Mouse (Mus musculus) gastrocnemius, adult 18-20 months (tissue): ENCODE results near the gene Dusp11. TPM values are rescaled to one million over a fixed set of nuclear protein-coding genes. Genes with fewer than 3 reads are reported as not detected.
"Not testable (repeated sequence)": the region's sequence is repeated elsewhere in the genome, so short reads cannot be mapped to it uniquely, and the experiment has no call there.

Experiments
- DNase-seq: peaks from one replicate; pipeline ENCODE4 v3.0.0; 2021; ENCODE audit warnings: low spot score
- total RNA-seq, 2 experiments: library from RNA; stranded (reverse); gene quantifications; 2 replicates each; pipeline ENCODE4 v1.2.3; 2021

Gene Dusp11
- total RNA-seq, 2 experiments from 2014 or later = 24.0 to 27.7 TPM

DNA sequence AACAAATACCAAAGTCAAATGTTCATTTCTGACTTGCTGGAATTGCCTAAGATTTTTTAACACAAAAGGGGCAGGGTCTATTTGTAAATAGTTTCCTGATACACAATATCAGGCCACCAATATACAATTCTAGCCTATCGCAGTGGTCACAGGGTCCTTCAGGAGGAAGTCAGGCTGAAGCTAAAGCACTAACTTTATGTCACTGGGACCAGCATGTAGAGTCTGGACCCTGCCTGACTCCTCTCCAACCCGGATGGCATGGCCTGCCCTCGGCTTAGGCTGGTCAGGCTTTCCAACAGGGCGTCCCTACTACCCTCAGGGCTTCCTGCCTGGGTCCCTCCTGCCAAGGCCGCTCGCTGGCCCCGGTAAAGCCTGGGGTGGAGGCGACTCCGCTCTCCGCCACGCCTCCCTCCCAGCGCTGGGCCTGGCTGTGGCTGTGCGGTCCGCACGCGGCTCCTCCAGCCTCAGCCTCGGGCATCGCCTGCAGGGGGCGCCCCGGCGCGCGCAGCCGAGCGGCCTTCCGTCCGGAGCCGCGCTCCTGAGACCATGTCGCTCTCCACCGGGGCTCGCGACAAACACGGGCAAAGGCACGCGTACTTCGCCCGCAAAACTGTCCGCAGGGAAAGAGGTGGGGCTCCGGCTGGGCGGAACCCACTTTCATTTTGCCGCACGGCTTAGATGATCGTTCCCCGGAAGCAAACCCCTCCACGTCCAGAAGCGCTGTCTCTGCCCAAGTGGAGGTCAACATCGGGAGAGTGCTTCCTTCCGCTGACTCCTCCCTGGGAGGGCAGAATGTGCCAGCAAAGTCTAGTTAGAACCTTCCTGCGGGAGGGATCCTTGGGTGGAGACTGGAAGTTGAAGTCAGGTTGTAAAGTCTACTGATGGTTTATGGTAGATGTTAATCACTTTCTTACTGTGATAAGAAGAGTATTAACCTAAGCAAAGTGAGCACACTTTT is 24.7 kb downstream of the Dusp11 start:
- DNase-seq = peak; percentile 88

GRCm38 (mm10) chr6:85935646-85936045 is 25.8 kb downstream of the Dusp11 start:
- DNase-seq = no peak

GRCm38 (mm10) chr6:85934047-85934446 is 27.4 kb downstream of the Dusp11 start:
- no peak for DNase-seq

GRCm38 (mm10) chr6:85929312-85929711 is 32.2 kb downstream of the Dusp11 start:
- no peak for DNase-seq

GRCm38 (mm10) chr6:85927476-85928464 is 33.7 kb downstream of the Dusp11 start:
- DNase-seq = no peak

- no peak for DNase-seq
Measured at GRCm38 (mm10) chr6:85926709-85927108, 34.8 kb downstream of the Dusp11 start.

DNA sequence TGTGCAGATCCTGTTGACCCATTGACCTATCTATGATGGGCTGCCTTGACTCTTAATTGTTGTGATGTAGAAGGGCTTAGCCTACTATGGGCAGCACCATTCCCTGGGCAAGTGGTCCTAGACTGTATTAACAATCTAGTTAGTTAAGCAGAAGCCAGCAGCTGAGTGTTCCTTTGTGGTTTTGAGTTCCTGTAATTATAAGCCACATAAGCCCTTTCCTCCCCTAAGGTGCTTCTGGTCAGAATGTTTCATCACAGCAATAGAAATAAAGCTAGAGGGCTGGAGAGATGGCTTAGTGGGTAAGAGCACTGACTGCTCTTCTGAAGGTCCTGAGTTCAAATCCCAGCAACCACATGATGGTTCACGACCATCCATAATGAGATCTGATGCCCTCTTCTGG is 37.8 kb downstream of the Dusp11 start:
- no peak for DNase-seq

GRCm38 (mm10) chr6:85919401-85919800 is 42.1 kb downstream of the Dusp11 start:
- DNase-seq = no peak

DNA sequence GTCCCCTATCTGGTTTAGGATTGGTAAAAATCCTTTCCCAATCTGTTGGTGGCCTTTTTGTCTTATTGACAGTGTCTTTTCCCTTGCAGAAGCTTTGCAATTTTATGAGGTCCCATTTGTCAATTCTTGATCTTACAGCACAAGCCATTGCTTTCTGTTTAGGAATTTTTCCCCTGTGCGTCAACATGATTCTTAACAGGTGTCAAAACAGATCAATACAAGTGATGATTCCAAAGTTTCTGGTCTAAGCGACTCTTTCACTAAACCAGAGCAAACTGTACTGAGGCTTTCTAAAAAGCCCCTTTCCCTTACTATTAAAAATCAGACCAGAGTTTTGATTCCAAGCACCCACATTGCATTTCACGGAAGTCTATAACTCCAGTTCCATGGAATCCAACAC is 43.1 kb downstream of the Dusp11 start:
- DNase-seq = not testable (repeated sequence)

DNA sequence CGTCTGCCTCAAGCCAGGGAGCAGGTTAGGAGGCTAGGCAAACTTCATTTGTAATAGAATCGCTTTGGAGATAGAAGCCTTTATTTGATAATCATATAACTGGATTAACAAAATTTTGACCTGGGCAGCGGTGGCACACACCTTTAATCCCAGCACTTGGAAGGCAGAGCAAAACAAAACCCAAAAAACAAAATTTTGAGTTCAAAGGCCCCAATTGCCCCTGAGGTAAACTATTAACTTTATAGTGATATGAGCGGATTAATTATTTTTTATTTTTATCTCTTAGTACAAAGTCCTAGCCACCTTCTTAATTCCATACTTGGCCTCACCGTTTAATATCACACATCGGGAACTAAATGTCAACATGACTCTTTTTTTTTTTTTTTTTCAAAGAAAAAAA is 44.9 kb downstream of the Dusp11 start:
- no peak for DNase-seq

GRCm38 (mm10) chr6:85915539-85916513 is 45.6 kb downstream of the Dusp11 start, which contains the start of gene Nat8f1:
Gene Nat8f1 (minus strand): TSS chr6:85915687.
- DNase-seq = peak; percentile 92

- DNase-seq = peak; percentile 9
Measured at GRCm38 (mm10) chr6:85915141-85915538, 46.3 kb downstream of the Dusp11 start.

DNA sequence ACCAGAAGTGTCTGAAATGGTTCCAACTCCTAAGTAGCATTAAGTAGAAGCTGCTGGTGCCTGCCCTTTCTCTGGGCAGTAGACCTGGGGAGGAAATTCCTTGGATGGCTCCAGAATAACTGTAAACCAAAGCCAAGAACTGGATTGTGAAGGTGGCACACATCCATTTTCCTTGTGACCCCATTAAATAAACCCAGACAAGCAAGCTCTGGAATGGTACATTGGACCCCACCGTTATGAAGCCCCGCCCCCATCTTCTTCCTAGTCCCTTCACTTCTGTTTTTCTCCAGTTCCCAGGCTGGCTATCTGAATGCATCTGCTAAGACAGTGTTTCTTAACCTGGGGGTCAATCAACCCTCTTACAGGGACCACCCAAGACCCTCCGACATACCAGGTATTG is 49.9 kb downstream of the Dusp11 start, which contains the start of gene Tprkb:
TSS of gene Tprkb (plus strand) at position 279 of the 400 bp plus-strand sequence.
- DNase-seq = no peak

GRCm38 (mm10) chr6:85909704-85910103 is 51.8 kb downstream of the Dusp11 start:
- DNase-seq = no peak

DNA sequence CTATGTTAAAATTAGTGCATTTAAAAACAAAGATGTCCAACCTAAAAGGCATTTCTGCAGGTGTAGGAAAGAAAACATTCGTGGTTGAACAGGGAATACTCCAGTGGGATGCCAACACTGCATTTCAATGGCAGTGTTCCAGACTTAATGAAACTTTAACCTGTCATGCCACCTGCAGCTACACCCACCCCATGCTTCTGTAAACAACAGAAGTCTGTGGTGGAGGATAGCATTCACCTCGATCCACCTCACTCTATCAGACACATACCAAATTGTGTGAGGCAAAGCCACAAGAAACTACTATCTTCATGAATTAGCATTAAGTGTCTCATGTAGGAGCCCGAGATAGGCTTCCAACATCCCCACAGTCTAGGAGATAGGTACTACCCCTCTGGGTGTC is 53.1 kb downstream of the Dusp11 start:
- no peak for DNase-seq

GRCm38 (mm10) chr6:85906911-85907351 is 54.5 kb downstream of the Dusp11 start:
- not testable (repeated sequence) for DNase-seq

DNA sequence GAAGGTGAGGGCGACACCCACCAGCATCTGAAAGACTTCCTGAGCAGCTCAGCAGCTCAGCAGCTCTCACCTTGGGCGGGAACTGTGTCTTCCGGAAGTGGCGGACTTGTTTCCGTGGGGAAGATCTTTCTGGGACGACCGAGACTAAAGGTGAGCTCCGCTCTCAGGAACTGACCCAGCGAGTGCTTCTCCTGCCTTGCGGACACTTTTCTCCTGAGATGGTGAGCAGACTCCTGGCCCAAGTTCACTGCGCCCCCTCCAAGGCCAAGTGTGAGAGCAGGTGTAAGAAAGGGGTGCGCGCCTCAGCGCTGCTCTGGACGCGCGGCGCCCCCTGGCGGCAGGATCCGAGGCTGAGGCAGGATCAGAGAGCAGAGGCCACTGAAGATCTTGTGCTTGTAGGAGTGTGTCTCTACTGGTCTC is 56.8 kb downstream of the Dusp11 start, which contains the start of gene Nat8f4:
TSS of gene Nat8f4 (minus strand) at position 243 of the 420 bp plus-strand sequence.
- peak; percentile 69 for DNase-seq

- DNase-seq = no peak
Measured at GRCm38 (mm10) chr6:85902303-85902702, 59.2 kb downstream of the Dusp11 start.

DNA sequence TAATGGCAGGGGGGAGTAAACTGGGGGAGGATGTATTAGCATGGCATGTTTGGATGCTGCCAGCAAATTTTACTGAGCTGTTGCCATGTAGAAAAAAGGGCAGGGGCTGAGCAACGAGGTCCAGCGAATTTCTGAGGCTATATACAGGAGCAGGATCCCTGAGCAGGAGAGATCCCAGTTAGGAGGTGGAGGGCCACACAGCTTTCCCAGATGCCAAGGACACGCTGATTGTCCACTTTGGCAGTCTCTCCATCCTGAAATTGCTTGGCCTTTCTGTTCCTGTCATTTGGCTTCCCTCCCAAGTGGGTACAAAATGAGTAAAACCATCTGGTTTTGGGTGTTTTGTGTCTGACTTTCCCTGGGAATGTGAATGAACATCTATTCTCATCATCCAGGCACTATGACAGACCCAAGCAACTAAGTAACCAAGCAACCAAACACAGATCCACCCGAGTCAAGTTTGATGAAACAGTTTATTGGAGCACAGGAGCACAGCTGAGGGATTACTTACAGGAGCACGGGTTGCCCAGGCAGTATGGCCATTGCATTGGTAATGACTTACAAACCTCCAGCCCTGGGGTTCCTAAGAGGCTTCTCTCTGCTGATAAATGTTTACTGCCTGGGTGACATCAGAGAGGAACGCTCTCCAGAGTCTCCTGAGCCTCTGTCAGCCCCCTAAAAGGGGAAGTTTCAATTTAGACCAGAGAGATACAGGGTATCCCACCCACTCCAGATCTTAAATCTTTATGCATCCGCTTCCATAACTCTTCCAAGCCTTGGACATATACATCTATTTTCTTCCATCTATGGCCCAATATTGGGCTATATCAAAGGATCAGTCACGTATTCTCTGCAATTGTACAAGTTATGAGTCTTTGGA is 62.6 kb downstream of the Dusp11 start:
- DNase-seq = not testable (repeated sequence)
